Comparison of ENCODE assay signal across 16 mouse cellular contexts in genomic region chr6:144016929-144017328, GRCm38 (mm10).
"Had no signal": no experiment of that assay in that cellular context is flagged by ENCODE, and none has a peak within 500 bp of the region (broad histone marks: within the 10 kb centered on the region; RNA-seq: fewer than 3 reads in every experiment).

No protein-coding gene starts in this region.

- H3K4me1 ChIP-seq: lung, embryonic 15.5 days; megakaryocyte, embryonic 14.5 days; neural tube, embryonic 12.5 days; stomach, embryonic 15.5 days had no signal

- H3K9me3 ChIP-seq: lung, embryonic 15.5 days; megakaryocyte, embryonic 14.5 days; midbrain, embryonic 12.5 days; neural tube, embryonic 12.5 days; stomach, embryonic 15.5 days had no signal

- H3K27me3 ChIP-seq: lung, embryonic 15.5 days; megakaryocyte, embryonic 14.5 days; midbrain, embryonic 12.5 days; neural tube, embryonic 12.5 days; stomach, embryonic 15.5 days had no signal

- H3K36me3 ChIP-seq: lung, embryonic 15.5 days; neural tube, embryonic 12.5 days had no signal

- H3K27ac ChIP-seq: liver, embryonic 14.5 days; lung, embryonic 15.5 days; macrophage; midbrain, embryonic 12.5 days; neural tube, embryonic 12.5 days; stomach, embryonic 15.5 days had no signal

- DNase-seq: lung, adult 2 months; lung, postnatal 14 days; lung, postnatal 36 days; midbrain, embryonic 14.5 days; right cerebral cortex, postnatal 14 days; thymus, adult 2 months; thymus, postnatal 25 days; thymus, postnatal 4 days had no signal

- H3K4me2 ChIP-seq: lung, embryonic 15.5 days; midbrain, embryonic 12.5 days; neural tube, embryonic 12.5 days; stomach, embryonic 15.5 days had no signal

- ATAC-seq: lung, postnatal 0 days had no signal

- H3K9ac ChIP-seq: liver, embryonic 14.5 days; lung, embryonic 15.5 days; midbrain, embryonic 12.5 days; neural tube, embryonic 12.5 days; stomach, embryonic 15.5 days had no signal

- H3K4me3 ChIP-seq: lung, embryonic 15.5 days; megakaryocyte, embryonic 14.5 days; midbrain, embryonic 12.5 days; neural tube, embryonic 12.5 days; stomach, embryonic 15.5 days had no signal
